Mouse (Mus musculus) forelimb bud, embryonic 11.5 days (tissue): Measurements from ENCODE around the gene Ulk4.
A peak's percentile ranks its signal among the peaks of the same experiment; 100 is the strongest.

Source experiments
- DNase-seq: peaks from one replicate; pipeline ENCODE4 v3.0.0-alpha.2; 2012; ENCODE audit warnings: low read depth, low spot score

Ulk4 gene

GRCm38 (mm10) chr9:121107643-121108042, 169.4 kb downstream of the Ulk4 start:
- no peak for DNase-seq

GRCm38 (mm10) chr9:121107101-121107500, 169.9 kb downstream of the Ulk4 start:
- no peak for DNase-seq

GRCm38 (mm10) chr9:121101516-121101915, 175.5 kb downstream of the Ulk4 start:
- no peak for DNase-seq

- DNase-seq = no peak
Measured at GRCm38 (mm10) chr9:121099453-121099852, 177.5 kb downstream of the Ulk4 start.

GRCm38 (mm10) chr9:121093760-121094159, 183.2 kb downstream of the Ulk4 start:
- DNase-seq = no peak

GRCm38 (mm10) chr9:121092568-121092967, 184.4 kb downstream of the Ulk4 start:
- DNase-seq = no peak

- DNase-seq = no peak
Measured at GRCm38 (mm10) chr9:121091016-121091735, 185.8 kb downstream of the Ulk4 start.

GRCm38 (mm10) chr9:121087661-121088060, 189.3 kb downstream of the Ulk4 start:
- no peak for DNase-seq

- DNase-seq = peak; percentile 39
Measured at GRCm38 (mm10) chr9:121084191-121084590, 192.8 kb downstream of the Ulk4 start.

- DNase-seq = no peak
Measured at GRCm38 (mm10) chr9:121080834-121081233, 196.2 kb downstream of the Ulk4 start.

GRCm38 (mm10) chr9:121080413-121080812, 196.6 kb downstream of the Ulk4 start:
- DNase-seq = no peak

- peak; percentile 42 for DNase-seq
Measured at GRCm38 (mm10) chr9:121079388-121080088, 197.5 kb downstream of the Ulk4 start.

- no peak for DNase-seq
Measured at GRCm38 (mm10) chr9:121076291-121076690, 200.7 kb downstream of the Ulk4 start.

- no peak for DNase-seq
Measured at GRCm38 (mm10) chr9:121075246-121075645, 201.8 kb downstream of the Ulk4 start.

GRCm38 (mm10) chr9:121074726-121075125, 202.3 kb downstream of the Ulk4 start:
- DNase-seq = no peak

GRCm38 (mm10) chr9:121072127-121072757, 204.8 kb downstream of the Ulk4 start:
- no peak for DNase-seq

- no peak for DNase-seq
Measured at GRCm38 (mm10) chr9:121071461-121072126, 205.4 kb downstream of the Ulk4 start.

- no peak for DNase-seq
Measured at GRCm38 (mm10) chr9:121071050-121071449, 205.9 kb downstream of the Ulk4 start.

- no peak for DNase-seq
Measured at GRCm38 (mm10) chr9:121068115-121068514, 208.9 kb downstream of the Ulk4 start.

GRCm38 (mm10) chr9:121067043-121067442, 210.0 kb downstream of the Ulk4 start:
- DNase-seq = no peak

GRCm38 (mm10) chr9:121065383-121065978, 211.5 kb downstream of the Ulk4 start:
- no peak for DNase-seq
